Mouse (Mus musculus) heart, embryonic 16.5 days (tissue): ENCODE results near the gene Trak1. TPM values are rescaled to one million over a fixed set of nuclear protein-coding genes. Genes with fewer than 3 reads are reported as not detected.

Experiments used
- polyA plus RNA-seq: library from polyadenylated mRNA; unstranded; fragments of >200 nt; fragmentation: Nextera tagmentation; extraction: Ambion mirVana; gene quantifications from 2 replicates; pipeline ENCODE4 v1.2.1, GENCODE M21; 2015

Gene Trak1
- polyA plus RNA-seq, 1 experiment from 2014 or later, result 42.4 TPM

Other genes with a start within 250 kb of the Trak1 start
- gene Ulk4, start 20.3 kb upstream of the Trak1 start, polyA plus RNA-seq, result 86.4 and 105 TPM in 2 replicates
- gene Cck, start 198.2 kb downstream of the Trak1 start, polyA plus RNA-seq, result 0.35 and 0.64 TPM in 2 replicates